9 mouse cellular contexts compared by ENCODE assay signal in genomic region chr3:97214439-97214838, GRCm38 (mm10). TPM values are rescaled to one million over a fixed set of nuclear protein-coding genes. Genes with fewer than 3 reads are reported as not detected.
A peak's percentile ranks its signal among the peaks of the same experiment; 100 is the strongest.
DNase-seq lines count a peak whose midpoint lies in the region.
"Had no signal": no experiment of that assay in that cellular context is flagged by ENCODE, and none has a peak within 500 bp of the region (broad histone marks: within the 10 kb centered on the region; RNA-seq: fewer than 3 reads in every experiment).

No protein-coding gene starts in this region.

- intact Hi-C loops in gastrocnemius, postnatal 14 days (cut with DNase I; ENCODE audit: low total_unique reads), result no loop called here
- intact Hi-C loops in gastrocnemius, postnatal 36 days (cut with DNase I), result no loop called here
- intact Hi-C loops in heart, postnatal 14 days (cut with DNase I), result no loop called here

- DNase-seq in gastrocnemius, postnatal 14 days, result peak; percentile 30
- DNase-seq in gastrocnemius, postnatal 36 days, result no peak
- peak; percentile 45 for DNase-seq in lung, postnatal 10 days
- no peak for DNase-seq in lung, postnatal 4 days
- DNase-seq in adipocyte (ENCODE audit: low spot score), result peak; percentile 89
- DNase-seq in heart, postnatal 14 days, result peak; percentile 50 to 65
- no peak for DNase-seq in thymus, postnatal 14 days
- no peak for DNase-seq in frontal cortex, postnatal 14 days (ENCODE audit: low spot score in 2 of 2)
- DNase-seq: spleen, adult 18-20 months had no signal

RNA-seq across cellular contexts. Expression of gene Acp6, which starts 55.9 kb away (rescaled TPM):
- total RNA-seq in gastrocnemius, postnatal 14 days (2021), result 10 to 100 TPM; 16.3 to 16.9 TPM
- 10 to 100 TPM; 20.5 to 20.6 TPM for total RNA-seq in gastrocnemius, postnatal 36 days (2021)
- 10 to 100 TPM; 28.9 to 29.9 TPM for total RNA-seq in heart, postnatal 14 days (2021)

Comparison
In these comparisons a context has a peak if more than half of its experiments do, and no peak if none do; other contexts are left out.
1. DNase-seq: peak in gastrocnemius, postnatal 14 days (single experiment), lung, postnatal 10 days (single experiment), adipocyte (single experiment) and heart, postnatal 14 days (2 of 2); none in gastrocnemius, postnatal 36 days (0 of 2), lung, postnatal 4 days (0 of 2), thymus, postnatal 14 days (single experiment) and frontal cortex, postnatal 14 days (0 of 2).